In genomic region chr15:86116421-86116820, GRCm38 (mm10) we compare ENCODE assay signal across 10 mouse cellular contexts. TPM values are rescaled to one million over a fixed set of nuclear protein-coding genes. Genes with fewer than 3 reads are reported as not detected.
DNase-seq lines count a peak whose midpoint lies in the region; ATAC-seq lines count a peak whose summit lies in the region.
"Had no signal": no experiment of that assay in that cellular context is flagged by ENCODE, and none has a peak within 500 bp of the region (broad histone marks: within the 10 kb centered on the region; RNA-seq: fewer than 3 reads in every experiment).

No protein-coding gene starts in this region.

- intact Hi-C loops in heart, postnatal 10 days (cut with DNase I) = no loop called here

- ATAC-seq in kidney, embryonic 15.5 days (replicated peaks; ENCODE audit: low FRiP score) = no peak
- no peak for ATAC-seq in inflammation-experienced regulatory T-cells, adult 6 months

- H3K9me3 ChIP-seq in kidney, embryonic 15.5 days (replicated peaks) = no peaks in the 10 kb centered on the region
- H3K9me3 ChIP-seq: limb, embryonic 12.5 days had no signal

- peak; percentile 70 for DNase-seq in kidney, adult 11 months
- peak; percentile 34 for DNase-seq in R1 (ENCODE audit: low read depth, low spot score)
- DNase-seq in adrenal gland, postnatal 36 days = peak; percentile 47 to 53
- peak; percentile 63 to 73 for DNase-seq in heart, postnatal 10 days
- DNase-seq in ovary, adult 18-20 months (ENCODE audit: low spot score) = no peak
- DNase-seq: gastrocnemius, postnatal 10 days had no signal

- H3K27ac ChIP-seq in kidney, embryonic 15.5 days = no peak overlapping the region
- H3K27ac ChIP-seq: limb, embryonic 12.5 days; macrophage had no signal

- peaks cover 25% of the 10 kb centered on the region for H3K4me1 ChIP-seq in kidney, embryonic 15.5 days

- 57% methylated on average over 5 of the region's 5 CpGs for WGBS in kidney, embryonic 15.5 days

- no peak overlapping the region for H3K9ac ChIP-seq in kidney, embryonic 15.5 days
- H3K9ac ChIP-seq: limb, embryonic 12.5 days had no signal

- no peak overlapping the region for H3K4me2 ChIP-seq in kidney, embryonic 15.5 days
- H3K4me2 ChIP-seq: limb, embryonic 12.5 days had no signal

- peaks cover 31% of the 10 kb centered on the region for H3K36me3 ChIP-seq in kidney, embryonic 15.5 days

- no peak overlapping the region for H3K4me3 ChIP-seq in kidney, embryonic 15.5 days (replicated peaks)
- H3K4me3 ChIP-seq: limb, embryonic 12.5 days had no signal

- H3K27me3 ChIP-seq in kidney, embryonic 15.5 days = no peaks in the 10 kb centered on the region
- H3K27me3 ChIP-seq: limb, embryonic 12.5 days had no signal

RNA-seq across cellular contexts. Expression of gene Gramd4, which starts 58.9 kb away (rescaled TPM):
- 14.1 and 17.4 TPM in 2 replicates for polyA plus RNA-seq in kidney, embryonic 15.5 days (2015; fragmentation: Nextera tagmentation; extraction: Ambion mirVana)
- 10 to 100 TPM; 13.9 to 18.7 TPM for total RNA-seq in adrenal gland, postnatal 36 days (2021)
- 10 to 100 TPM; 37.2 to 42.1 TPM for total RNA-seq in heart, postnatal 10 days (2021)
- polyA plus RNA-seq in inflammation-experienced regulatory T-cells, adult 6 months (2017; shearing (Covaris generic)) = 10 to 100 TPM; 13.4 to 26.0 (median 22.9) TPM
